Mouse (Mus musculus) bone marrow macrophage, adult 2 months (primary cell): ENCODE measurements around the gene Cul3.

Source experiments
- CTCF ChIP-seq: IDR thresholded peaks from 2 replicates; pipeline ENCODE4 v1.5.1; 2012; ENCODE audit warnings: low read depth, mild to moderate bottlenecking, low read length, moderate library complexity
- POLR2A ChIP-seq: IDR thresholded peaks from 2 replicates; pipeline ENCODE4 v1.6.1; 2012; ENCODE audit warnings: mild to moderate bottlenecking, low read depth, low read length, borderline replicate concordance

- TF ChIP-seq POLR2A (no peak), CTCF (no peak)
Measured at GRCm38 (mm10) chr1:80372010-80372409, 31.7 kb upstream of the Cul3 start.
